Mouse (Mus musculus): ENCODE measurements around the gene Pim2. TPM values are rescaled to one million over a fixed set of nuclear protein-coding genes. Genes with fewer than 3 reads are reported as not detected.

The Pim2 gene
- polyA plus RNA-seq, 1 experiment: 2.4 TPM

- Histone ChIP-seq H3K79me3 (ENCODE audit: low read depth) (no peaks in the 10 kb centered on the region), H3K36me3 (ENCODE audit: control insufficient read depth, insufficient read depth) (no peaks in the 10 kb centered on the region), H3K79me2 (ENCODE audit: control insufficient read depth, insufficient read depth) (no peaks in the 10 kb centered on the region), H3K27me3 (ENCODE audit: control insufficient read depth, insufficient read depth, insufficient read length) (peaks cover 26% of the 10 kb centered on the region), H3ac (ENCODE audit: control insufficient read depth, insufficient read length, low read depth) (no peak overlapping the region), H3K4me3 (ENCODE audit: insufficient read depth, poor library complexity, severe bottlenecking) (no peak overlapping the region)
- no peak for TF ChIP-seq CEBPB (IDR thresholded peaks at IDR 0.05; ENCODE audit: low read depth)
- TF ChIP-seq MAX (IDR thresholded peaks at IDR 0.05): no peak
- no peak for TF ChIP-seq USF1 (IDR thresholded peaks at IDR 0.05; ENCODE audit: low read depth)
- TF ChIP-seq MYOG (IDR thresholded peaks at IDR 0.05; ENCODE audit: control insufficient read depth, extremely low read depth, insufficient read length): no peak
- TF ChIP-seq CTCF (IDR thresholded peaks at IDR 0.05; ENCODE audit: control insufficient read depth, insufficient read depth, insufficient read length): no peak
- no peak for TF ChIP-seq FOSL1 (IDR thresholded peaks at IDR 0.05; ENCODE audit: insufficient read depth, low read length, poor library complexity, severe bottlenecking)
- TF ChIP-seq MYOD1 (IDR thresholded peaks at IDR 0.05; ENCODE audit: control insufficient read depth, insufficient read length, low read depth): no peak
Measured at GRCm38 (mm10) chrX:7927116-7927515, 49.1 kb downstream of the Pim2 start.

GRCm38 (mm10) chrX:7928270-7928790 lies 50.3 kb downstream of the Pim2 start, which contains the start of gene Eras:
Gene Eras (minus strand): TSS chrX:7928607.
- TF ChIP-seq CEBPB (IDR thresholded peaks at IDR 0.05; ENCODE audit: low read depth): no peak
- TF ChIP-seq FOSL1 (IDR thresholded peaks at IDR 0.05; ENCODE audit: insufficient read depth, low read length, poor library complexity, severe bottlenecking): no peak
- TF ChIP-seq USF1 (IDR thresholded peaks at IDR 0.05; ENCODE audit: low read depth): no peak
- H3K79me2 ChIP-seq (ENCODE audit: control insufficient read depth, insufficient read depth): no peaks in the 10 kb centered on the region
- peaks cover 14% of the 10 kb centered on the region for H3K27me3 ChIP-seq (ENCODE audit: control insufficient read depth, insufficient read depth, insufficient read length)
- H3ac ChIP-seq (ENCODE audit: control insufficient read depth, insufficient read length, low read depth): no peak within 1 kb of the TSS
- H3K4me3 ChIP-seq (ENCODE audit: insufficient read depth, poor library complexity, severe bottlenecking): no peak within 1 kb of the TSS
- no peaks in the 10 kb centered on the region for H3K36me3 ChIP-seq (ENCODE audit: control insufficient read depth, insufficient read depth)
- H3K79me3 ChIP-seq (ENCODE audit: low read depth): no peaks in the 10 kb centered on the region

Other genes with a start within 250 kb of the Pim2 start
- gene Syp, start 239.8 kb upstream of the Pim2 start, polyA plus RNA-seq (2012; fragmentation: generic; extraction: Trizol): 0.75 TPM
- 3.0 TPM for gene Prickle3, start 221.0 kb upstream of the Pim2 start, polyA plus RNA-seq (2012; fragmentation: generic; extraction: Trizol)
- 549 TPM for gene Plp2, start 206.9 kb upstream of the Pim2 start, polyA plus RNA-seq (2012; fragmentation: generic; extraction: Trizol)
- 0.08 TPM for gene Magix, start 197.0 kb upstream of the Pim2 start, polyA plus RNA-seq (2012; fragmentation: generic; extraction: Trizol)
- gene Gpkow, start 181.1 kb upstream of the Pim2 start, polyA plus RNA-seq (2012; fragmentation: generic; extraction: Trizol): 15.7 TPM
- 18.4 TPM for gene Wdr45, start 163.9 kb upstream of the Pim2 start, polyA plus RNA-seq (2012; fragmentation: generic; extraction: Trizol)
- gene Gm45208, start 156.0 kb upstream of the Pim2 start, polyA plus RNA-seq (2012; fragmentation: generic; extraction: Trizol): 0.22 TPM
- 93.9 TPM for gene Praf2, start 149.8 kb upstream of the Pim2 start, polyA plus RNA-seq (2012; fragmentation: generic; extraction: Trizol)
- 9.4 TPM for gene Ccdc120, start 127.4 kb upstream of the Pim2 start, polyA plus RNA-seq (2012; fragmentation: generic; extraction: Trizol)
- 46.7 TPM for gene Tfe3, start 115.7 kb upstream of the Pim2 start, polyA plus RNA-seq (2012; fragmentation: generic; extraction: Trizol)
- 17.9 TPM for gene Gripap1, start 88.5 kb upstream of the Pim2 start, polyA plus RNA-seq (2012; fragmentation: generic; extraction: Trizol)
- gene Kcnd1, start 56.0 kb upstream of the Pim2 start, polyA plus RNA-seq (2012; fragmentation: generic; extraction: Trizol): 0.11 TPM
- gene Otud5, start 36.9 kb upstream of the Pim2 start, polyA plus RNA-seq (2012; fragmentation: generic; extraction: Trizol): 32.0 TPM
- 20.6 TPM for gene Slc35a2, start 5.8 kb downstream of the Pim2 start, polyA plus RNA-seq (2012; fragmentation: generic; extraction: Trizol)
- gene Pqbp1, start 21.0 kb downstream of the Pim2 start, polyA plus RNA-seq (2012; fragmentation: generic; extraction: Trizol): 79.2 TPM
- 43.1 TPM for gene Timm17b, start 21.1 kb downstream of the Pim2 start, polyA plus RNA-seq (2012; fragmentation: generic; extraction: Trizol)
- not detected for gene Gm10491, start 29.6 kb downstream of the Pim2 start, polyA plus RNA-seq (2012; fragmentation: generic; extraction: Trizol)
- 0.27 TPM for gene Gm10490, start 31.3 kb downstream of the Pim2 start, polyA plus RNA-seq (2012; fragmentation: generic; extraction: Trizol)
- gene Pcsk1n, start 41.6 kb downstream of the Pim2 start, polyA plus RNA-seq (2012; fragmentation: generic; extraction: Trizol): not detected
- gene Eras, start 50.3 kb downstream of the Pim2 start, polyA plus RNA-seq (2012; fragmentation: generic; extraction: Trizol): not detected
- 19.0 TPM for gene Hdac6, start 69.6 kb downstream of the Pim2 start, polyA plus RNA-seq (2012; fragmentation: generic; extraction: Trizol)
- gene Gata1, start 99.8 kb downstream of the Pim2 start, polyA plus RNA-seq (2012; fragmentation: generic; extraction: Trizol): 0.02 TPM
- not detected for gene Glod5, start 140.2 kb downstream of the Pim2 start, polyA plus RNA-seq (2012; fragmentation: generic; extraction: Trizol)
- gene Suv39h1, start 196.5 kb downstream of the Pim2 start, polyA plus RNA-seq (2012; fragmentation: generic; extraction: Trizol): 106 TPM
- 0.74 TPM for gene Was, start 212.2 kb downstream of the Pim2 start, polyA plus RNA-seq (2012; fragmentation: generic; extraction: Trizol)

Measured in C2C12 (cell line).